Mouse (Mus musculus): ENCODE data around the gene Iqsec1. TPM values are rescaled to one million over a fixed set of nuclear protein-coding genes. Genes with fewer than 3 reads are reported as not detected.
A peak's percentile ranks its signal among the peaks of the same experiment; 100 is the strongest.

Gene Iqsec1
- polyA plus RNA-seq, 1 experiment from 2014 or later: 21.5 TPM

GRCm38 (mm10) chr6:90729829-90730228, 258.7 kb downstream of the Iqsec1 start:
- Histone ChIP-seq H3K4me1 (peaks cover 72% of the 10 kb centered on the region), H3K9me3 (replicated peaks) (no peaks in the 10 kb centered on the region), H3K9ac (replicated peaks) (no peak overlapping the region), H3K4me3 (replicated peaks) (no peak overlapping the region), H3K27me3 (replicated peaks) (no peaks in the 10 kb centered on the region), H3K27ac (replicated peaks) (peak overlapping the region; percentile 28; the same call in 1 of the 2 replicates), H3K4me2 (no peak overlapping the region), H3K36me3 (no peaks in the 10 kb centered on the region; the same call in 1 of the 2 replicates)
- no peak for ATAC-seq (ENCODE audit: low FRiP score)
- WGBS: 22% methylated on average over 5 of the region's 5 CpGs

GRCm38 (mm10) chr6:90728491-90728931, 260.0 kb downstream of the Iqsec1 start:
- Histone ChIP-seq H3K9me3 (replicated peaks) (no peaks in the 10 kb centered on the region), H3K9ac (replicated peaks) (no peak overlapping the region), H3K4me2 (no peak overlapping the region), H3K27ac (replicated peaks) (no peak overlapping the region), H3K4me3 (replicated peaks) (no peak overlapping the region), H3K36me3 (no peaks in the 10 kb centered on the region), H3K27me3 (replicated peaks) (no peaks in the 10 kb centered on the region), H3K4me1 (peaks cover 78% of the 10 kb centered on the region)
- peak; percentile 74 for ATAC-seq (ENCODE audit: low FRiP score)
- WGBS: 5% methylated on average over 1 of the region's 1 CpGs

GRCm38 (mm10) chr6:90727826-90728225, 260.7 kb downstream of the Iqsec1 start:
- 90% methylated on average over 3 of the region's 3 CpGs for WGBS
- Histone ChIP-seq H3K4me3 (replicated peaks) (no peak overlapping the region), H3K4me1 (peaks cover 84% of the 10 kb centered on the region), H3K9ac (replicated peaks) (no peak overlapping the region), H3K27ac (replicated peaks) (no peak overlapping the region), H3K36me3 (no peaks in the 10 kb centered on the region), H3K27me3 (replicated peaks) (no peaks in the 10 kb centered on the region), H3K4me2 (no peak overlapping the region), H3K9me3 (replicated peaks) (no peaks in the 10 kb centered on the region)
- no peak for ATAC-seq (ENCODE audit: low FRiP score)

GRCm38 (mm10) chr6:90726711-90727122, 261.8 kb downstream of the Iqsec1 start:
- no peaks in the 10 kb centered on the region for H3K36me3 ChIP-seq
- no peak overlapping the region for H3K4me3 ChIP-seq (replicated peaks)
- H3K4me1 ChIP-seq: peaks cover 83% of the 10 kb centered on the region
- no peak overlapping the region for H3K27ac ChIP-seq (replicated peaks)
- no peaks in the 10 kb centered on the region for H3K27me3 ChIP-seq (replicated peaks)
- no peak for ATAC-seq (ENCODE audit: low FRiP score)
- 63% methylated on average over 2 of the region's 2 CpGs for WGBS
- no peaks in the 10 kb centered on the region for H3K9me3 ChIP-seq (replicated peaks)
- no peak overlapping the region for H3K9ac ChIP-seq (replicated peaks)
- no peak overlapping the region for H3K4me2 ChIP-seq

GRCm38 (mm10) chr6:90725526-90725925, 263.0 kb downstream of the Iqsec1 start:
- Histone ChIP-seq H3K27me3 (replicated peaks) (no peaks in the 10 kb centered on the region), H3K4me3 (replicated peaks) (no peak overlapping the region), H3K9ac (replicated peaks) (no peak overlapping the region), H3K4me1 (peaks cover 80% of the 10 kb centered on the region), H3K36me3 (no peaks in the 10 kb centered on the region), H3K9me3 (replicated peaks) (no peaks in the 10 kb centered on the region), H3K4me2 (no peak overlapping the region), H3K27ac (replicated peaks) (no peak overlapping the region)
- WGBS: 73% methylated on average over 1 of the region's 1 CpGs
- ATAC-seq (ENCODE audit: low FRiP score): no peak

GRCm38 (mm10) chr6:90722993-90723392, 265.5 kb downstream of the Iqsec1 start:
- 33% methylated on average over 3 of the region's 3 CpGs for WGBS
- H3K27me3 ChIP-seq (replicated peaks): no peaks in the 10 kb centered on the region
- no peak overlapping the region for H3K4me3 ChIP-seq (replicated peaks)
- H3K27ac ChIP-seq (replicated peaks): peak overlapping the region; percentile 19; the same call in 1 of the 2 replicates
- no peaks in the 10 kb centered on the region for H3K9me3 ChIP-seq (replicated peaks)
- H3K9ac ChIP-seq (replicated peaks): no peak overlapping the region
- no peak overlapping the region for H3K4me2 ChIP-seq
- H3K36me3 ChIP-seq: no peaks in the 10 kb centered on the region
- ATAC-seq (ENCODE audit: low FRiP score): no peak
- H3K4me1 ChIP-seq: peaks cover 74% of the 10 kb centered on the region

GRCm38 (mm10) chr6:90720996-90721746, 267.3 kb downstream of the Iqsec1 start:
- 64% methylated on average over 5 of the region's 5 CpGs for WGBS
- ATAC-seq (ENCODE audit: low FRiP score): no peak
- Histone ChIP-seq H3K36me3 (no peaks in the 10 kb centered on the region), H3K27me3 (replicated peaks) (no peaks in the 10 kb centered on the region), H3K9me3 (replicated peaks) (no peaks in the 10 kb centered on the region), H3K9ac (replicated peaks) (no peak overlapping the region), H3K4me1 (peaks cover 80% of the 10 kb centered on the region), H3K27ac (replicated peaks) (no peak overlapping the region), H3K4me2 (no peak overlapping the region), H3K4me3 (replicated peaks) (no peak overlapping the region)

- Histone ChIP-seq H3K27me3 (replicated peaks) (no peaks in the 10 kb centered on the region), H3K4me1 (peaks cover 82% of the 10 kb centered on the region), H3K9ac (replicated peaks) (no peak overlapping the region), H3K9me3 (replicated peaks) (no peaks in the 10 kb centered on the region), H3K4me3 (replicated peaks) (no peak overlapping the region), H3K27ac (replicated peaks) (no peak overlapping the region), H3K4me2 (no peak overlapping the region), H3K36me3 (no peaks in the 10 kb centered on the region)
- no peak for ATAC-seq (ENCODE audit: low FRiP score)
- 68% methylated on average over 3 of the region's 3 CpGs for WGBS
Measured at GRCm38 (mm10) chr6:90720201-90720600, 268.3 kb downstream of the Iqsec1 start.

GRCm38 (mm10) chr6:90719402-90719801, 269.1 kb downstream of the Iqsec1 start:
- ATAC-seq (ENCODE audit: low FRiP score): no peak
- H3K27ac ChIP-seq (replicated peaks): no peak overlapping the region
- H3K9ac ChIP-seq (replicated peaks): no peak overlapping the region
- H3K4me3 ChIP-seq (replicated peaks): no peak overlapping the region
- H3K27me3 ChIP-seq (replicated peaks): no peaks in the 10 kb centered on the region
- peaks cover 82% of the 10 kb centered on the region for H3K4me1 ChIP-seq
- no peaks in the 10 kb centered on the region for H3K36me3 ChIP-seq
- no peaks in the 10 kb centered on the region for H3K9me3 ChIP-seq (replicated peaks)
- no peak overlapping the region for H3K4me2 ChIP-seq
- 70% methylated on average over 6 of the region's 6 CpGs for WGBS

GRCm38 (mm10) chr6:90718477-90718876, 270.0 kb downstream of the Iqsec1 start:
- no peak overlapping the region for H3K27ac ChIP-seq (replicated peaks)
- no peak for ATAC-seq (ENCODE audit: low FRiP score)
- no peaks in the 10 kb centered on the region for H3K36me3 ChIP-seq
- no peak overlapping the region for H3K4me2 ChIP-seq
- H3K27me3 ChIP-seq (replicated peaks): no peaks in the 10 kb centered on the region
- peaks cover 82% of the 10 kb centered on the region for H3K4me1 ChIP-seq
- H3K4me3 ChIP-seq (replicated peaks): no peak overlapping the region
- no peak overlapping the region for H3K9ac ChIP-seq (replicated peaks)
- WGBS: 78% methylated on average over 3 of the region's 3 CpGs
- H3K9me3 ChIP-seq (replicated peaks): no peaks in the 10 kb centered on the region

GRCm38 (mm10) chr6:90717711-90718110, 270.8 kb downstream of the Iqsec1 start:
- no peak for ATAC-seq (ENCODE audit: low FRiP score)
- peaks cover 82% of the 10 kb centered on the region for H3K4me1 ChIP-seq

GRCm38 (mm10) chr6:90716853-90717252, 271.6 kb downstream of the Iqsec1 start:
- Histone ChIP-seq H3K27ac (replicated peaks) (no peak overlapping the region), H3K36me3 (no peaks in the 10 kb centered on the region), H3K4me2 (peak overlapping the region; percentile 73), H3K4me1 (peaks cover 87% of the 10 kb centered on the region), H3K9ac (replicated peaks) (no peak overlapping the region), H3K27me3 (replicated peaks) (no peaks in the 10 kb centered on the region), H3K4me3 (replicated peaks) (peak overlapping the region; percentile 47; the same call in 1 of the 2 replicates), H3K9me3 (replicated peaks) (no peaks in the 10 kb centered on the region)
- no peak for ATAC-seq (ENCODE audit: low FRiP score)
- WGBS: 36% methylated on average over 4 of the region's 4 CpGs

More at GRCm38 (mm10) chr6:90717711-90718110, 270.8 kb downstream of the Iqsec1 start:
- H3K36me3 ChIP-seq: no peaks in the 10 kb centered on the region
- H3K27me3 ChIP-seq (replicated peaks): no peaks in the 10 kb centered on the region
- H3K9me3 ChIP-seq (replicated peaks): no peaks in the 10 kb centered on the region
- 34% methylated on average over 1 of the region's 1 CpGs for WGBS
- H3K4me2 ChIP-seq: no peak overlapping the region
- no peak overlapping the region for H3K27ac ChIP-seq (replicated peaks)
- no peak overlapping the region for H3K9ac ChIP-seq (replicated peaks)
- H3K4me3 ChIP-seq (replicated peaks): no peak overlapping the region
